ENCODE assay signal across 7 mouse cellular contexts in the genomic region with DNA sequence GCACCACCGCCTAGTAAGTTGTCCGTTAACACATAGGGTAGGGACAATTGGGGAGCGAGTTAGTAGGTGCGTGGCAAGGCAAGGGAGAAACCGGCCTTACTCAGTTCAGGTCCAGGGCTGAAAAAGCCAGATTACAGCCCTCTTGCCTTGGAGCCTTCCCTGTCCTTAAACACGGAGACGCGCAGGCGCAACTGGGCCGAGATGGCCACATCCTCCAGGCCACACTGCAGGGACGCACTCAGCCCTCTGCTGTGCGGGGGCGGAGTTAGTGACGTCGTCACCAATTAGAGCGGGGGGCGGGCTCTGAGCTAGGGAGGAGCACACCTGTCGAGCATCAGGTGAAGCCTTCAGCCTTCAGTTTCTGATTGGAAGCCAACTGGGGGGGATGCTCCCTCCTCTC. TPM values are rescaled to one million over a fixed set of nuclear protein-coding genes. Genes with fewer than 3 reads are reported as not detected.
DNase-seq lines count a peak whose midpoint lies in the region; ATAC-seq lines count a peak whose summit lies in the region.

No protein-coding gene starts in this region.

- no peaks in the 10 kb centered on the region for H3K27me3 ChIP-seq in liver, embryonic 16.5 days (ENCODE audit: control insufficient read depth, insufficient read depth, low read depth, low read length)

- H3K27ac ChIP-seq in liver, embryonic 16.5 days (ENCODE audit: low read length): no peak overlapping the region

- H3K9me3 ChIP-seq in liver, embryonic 16.5 days (replicated peaks; ENCODE audit: control insufficient read depth, low read length): no peaks in the 10 kb centered on the region

- no peak overlapping the region for H3K4me2 ChIP-seq in liver, embryonic 16.5 days (ENCODE audit: low read depth, low read length)

- WGBS in large intestine, adult 2 months: 17% methylated on average over 18 of the region's 18 CpGs
- 63% methylated on average over 18 of the region's 18 CpGs for WGBS in liver, embryonic 16.5 days (ENCODE audit: insufficient replicate concordance)

- H3K4me3 ChIP-seq in liver, embryonic 16.5 days (ENCODE audit: low read depth, low read length): no peak overlapping the region

- peak; percentile 70 for ATAC-seq in liver, embryonic 16.5 days (ENCODE audit: low read depth)

- peaks cover 5% of the 10 kb centered on the region for H3K4me1 ChIP-seq in liver, embryonic 16.5 days (ENCODE audit: control insufficient read depth, low read depth, low read length)

- DNase-seq in adrenal gland, postnatal 10 days: peak; percentile 79
- peak; percentile 91 for DNase-seq in cerebellum, adult 9-11 months
- DNase-seq in frontal cortex, postnatal 36 days (ENCODE audit: low spot score in 2 of 2): peak; percentile 43 to 65
- peak; percentile 75 for DNase-seq in large intestine, adult 2 months (ENCODE audit: low read depth, low spot score)
- DNase-seq in ovary, adult 18-20 months (ENCODE audit: low spot score): peak; percentile 69
- no peak for DNase-seq in thymus, postnatal 10 days (ENCODE audit: low spot score in 2 of 2)

- H3K36me3 ChIP-seq in liver, embryonic 16.5 days (ENCODE audit: control insufficient read depth, insufficient read depth): peaks cover 52% of the 10 kb centered on the region

- no peak overlapping the region for H3K9ac ChIP-seq in liver, embryonic 16.5 days (ENCODE audit: low read depth, low read length)

RNA-seq across cellular contexts. Expression of gene Slc2a1, which starts 29.7 kb away (rescaled TPM):
- total RNA-seq in adrenal gland, postnatal 10 days (2021): 10 to 100 TPM in 1 of 2 experiments, 1 to 10 TPM in 1; 9.1 to 12.9 TPM
- polyA plus RNA-seq in large intestine, adult 2 months (2012; rRNA removed): 21.0 and 22.4 TPM in 2 replicates
- 288 and 291 TPM in 2 replicates for polyA plus RNA-seq in liver, embryonic 16.5 days (2015; fragmentation: Nextera tagmentation; extraction: Ambion mirVana)

RNA-seq across cellular contexts. Expression of gene Zfp691, which starts 35.8 kb away (rescaled TPM):
- 10 to 100 TPM; 13.5 to 15.9 TPM for total RNA-seq in adrenal gland, postnatal 10 days (2021)
- polyA plus RNA-seq in large intestine, adult 2 months (2012; rRNA removed): 5.4 and 12.8 TPM in 2 replicates
- polyA plus RNA-seq in liver, embryonic 16.5 days (2015; fragmentation: Nextera tagmentation; extraction: Ambion mirVana): 2.0 and 2.1 TPM in 2 replicates

RNA-seq across cellular contexts. Expression of gene Ermap, which starts 51.6 kb away (rescaled TPM):
- total RNA-seq in adrenal gland, postnatal 10 days (2021): 1 to 10 TPM; 4.9 to 7.5 TPM
- 0.10 and 0.37 TPM in 2 replicates for polyA plus RNA-seq in large intestine, adult 2 months (2012; rRNA removed)
- polyA plus RNA-seq in liver, embryonic 16.5 days (2015; fragmentation: Nextera tagmentation; extraction: Ambion mirVana): 359 and 361 TPM in 2 replicates

RNA-seq across cellular contexts. Expression of gene Svbp, which starts 56.9 kb away (rescaled TPM):
- 10 to 100 TPM; 24.6 to 27.8 TPM for total RNA-seq in adrenal gland, postnatal 10 days (2021)
- polyA plus RNA-seq in large intestine, adult 2 months (2012; rRNA removed): 23.6 and 35.1 TPM in 2 replicates
- 69.6 and 79.2 TPM in 2 replicates for polyA plus RNA-seq in liver, embryonic 16.5 days (2015; fragmentation: Nextera tagmentation; extraction: Ambion mirVana)

Comparison
In these comparisons a context has a peak if more than half of its experiments do, and no peak if none do; other contexts are left out.
1. DNase-seq: peak in adrenal gland, postnatal 10 days (single experiment), cerebellum, adult 9-11 months (single experiment), frontal cortex, postnatal 36 days (2 of 2), large intestine, adult 2 months (single experiment) and ovary, adult 18-20 months (single experiment); none in thymus, postnatal 10 days (0 of 2).
2. RNA of gene Slc2a1, which starts 29.7 kb away (polyA plus RNA-seq): 288 to 291 TPM in liver, embryonic 16.5 days; 21.0 to 22.4 TPM in large intestine, adult 2 months; every median in the first group is over 10 times any median in the second.
3. RNA of gene Ermap, which starts 51.6 kb away (polyA plus RNA-seq): 359 to 361 TPM in liver, embryonic 16.5 days; 0.10 to 0.37 TPM in large intestine, adult 2 months; every median in the first group is over 100 times any median in the second.